Mouse (Mus musculus) retina, postnatal 1 day (tissue): Measurements from ENCODE around the gene Slain2.
A peak's percentile ranks its signal among the peaks of the same experiment; 100 is the strongest.
"Not testable (repeated sequence)": the region's sequence is repeated elsewhere in the genome, so short reads cannot be mapped to it uniquely, and the experiment has no call there.

Source experiments
- DNase-seq: peaks from one replicate; pipeline ENCODE4 v3.0.0-alpha.2; 2012

Slain2 gene

GRCm38 (mm10) chr5:72901866-72902265 is 12.2 kb upstream of the Slain2 start:
- no peak for DNase-seq

DNA sequence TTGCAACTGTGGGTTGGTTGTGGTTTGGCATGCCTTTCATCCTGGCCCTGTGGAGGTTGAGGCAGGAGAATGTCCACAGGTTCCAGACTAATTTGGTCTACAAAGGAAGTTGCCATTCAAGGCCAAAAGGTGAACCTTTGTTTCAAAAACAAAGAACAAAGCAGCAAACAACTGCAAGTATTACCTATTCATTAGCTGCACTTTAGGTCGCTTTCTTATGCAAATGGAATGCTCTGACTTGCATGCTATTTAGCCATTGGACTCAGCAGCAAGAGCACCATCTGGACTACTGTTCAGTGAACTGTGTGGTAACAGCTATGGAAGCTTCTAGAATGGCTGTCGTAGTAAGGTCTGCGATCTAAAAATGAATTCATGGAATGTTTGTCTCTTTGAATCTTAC is 11.8 kb upstream of the Slain2 start:
- DNase-seq: peak; percentile 40

- no peak for DNase-seq
Measured at GRCm38 (mm10) chr5:72902876-72903516, 11.1 kb upstream of the Slain2 start.

- no peak for DNase-seq
Measured at GRCm38 (mm10) chr5:72904903-72905790, 9.0 kb upstream of the Slain2 start.

DNA sequence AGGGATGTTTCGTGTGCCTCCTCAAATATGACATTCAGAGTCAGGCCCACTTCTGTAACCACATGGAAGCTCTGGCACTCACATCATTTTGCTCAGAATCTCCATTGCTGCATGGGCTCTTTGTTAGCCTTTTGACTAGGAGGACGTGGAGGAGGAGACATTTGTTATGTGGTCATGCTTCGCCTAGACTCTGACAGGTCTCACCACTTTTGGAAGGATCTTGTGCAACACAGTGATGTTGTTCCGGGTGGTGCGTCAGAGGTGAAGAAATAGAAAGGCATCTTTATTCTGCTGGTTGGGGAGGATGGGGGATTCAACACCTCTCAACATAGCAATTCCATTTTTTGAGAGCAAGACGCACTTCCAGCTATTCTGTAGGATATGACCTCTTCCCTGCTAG is 6.7 kb upstream of the Slain2 start:
- DNase-seq: no peak

- no peak for DNase-seq
Measured at GRCm38 (mm10) chr5:72908324-72908936, 5.7 kb upstream of the Slain2 start.

GRCm38 (mm10) chr5:72909363-72909762 is 4.7 kb upstream of the Slain2 start:
- DNase-seq: no peak

GRCm38 (mm10) chr5:72910373-72910772 is 3.7 kb upstream of the Slain2 start:
- DNase-seq: no peak

- no peak for DNase-seq
Measured at GRCm38 (mm10) chr5:72911284-72911683, 2.8 kb upstream of the Slain2 start.

GRCm38 (mm10) chr5:72914633-72915561 is 793 bp downstream of the Slain2 start:
- peak; percentile 46 for DNase-seq

DNA sequence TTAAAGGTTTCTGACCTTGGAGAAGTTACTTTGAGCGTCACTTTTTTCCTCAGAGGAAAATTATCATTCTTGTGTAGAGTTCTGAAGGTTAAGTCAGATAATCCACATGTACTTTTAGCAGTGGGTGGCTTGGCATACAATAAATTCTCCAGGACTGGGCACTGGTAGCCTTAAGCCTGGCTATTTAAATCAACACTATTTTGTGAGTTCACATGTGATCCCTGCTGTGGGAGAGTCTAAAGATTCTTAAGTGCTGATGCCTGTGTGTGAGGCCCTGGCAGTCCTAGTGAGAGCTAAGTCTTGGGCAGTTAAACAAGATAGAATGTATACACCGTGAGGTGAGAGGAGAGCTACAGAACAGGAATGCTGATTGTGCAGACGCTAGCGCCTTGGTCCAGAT is 1.9 kb downstream of the Slain2 start:
- DNase-seq: no peak

GRCm38 (mm10) chr5:72916851-72917250 is 2.7 kb downstream of the Slain2 start:
- DNase-seq: no peak

- DNase-seq: no peak
Measured at GRCm38 (mm10) chr5:72920416-72920815, 6.3 kb downstream of the Slain2 start.

GRCm38 (mm10) chr5:72921171-72921570 is 7.1 kb downstream of the Slain2 start:
- DNase-seq: no peak

DNA sequence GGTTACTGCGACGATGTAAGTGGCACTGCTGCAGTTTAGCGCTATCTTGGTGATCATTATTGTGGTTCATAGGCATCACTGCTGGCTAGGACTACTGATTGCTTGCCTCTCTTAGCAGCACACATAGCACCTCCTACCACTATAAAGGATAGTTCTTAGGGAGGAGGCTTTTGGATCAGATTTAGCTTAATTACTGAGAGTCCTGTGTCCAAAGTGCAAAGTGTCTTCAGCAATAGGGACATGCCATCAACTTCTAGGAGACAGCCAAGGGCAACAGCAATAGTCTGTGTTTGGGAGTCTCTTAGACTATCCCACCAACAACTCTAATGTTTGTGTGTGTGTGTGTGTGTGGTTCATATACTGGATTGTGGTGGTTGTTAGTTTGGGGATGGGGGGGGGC is 8.7 kb downstream of the Slain2 start:
- no peak for DNase-seq

GRCm38 (mm10) chr5:72927074-72927473 is 13.0 kb downstream of the Slain2 start:
- DNase-seq: no peak

DNA sequence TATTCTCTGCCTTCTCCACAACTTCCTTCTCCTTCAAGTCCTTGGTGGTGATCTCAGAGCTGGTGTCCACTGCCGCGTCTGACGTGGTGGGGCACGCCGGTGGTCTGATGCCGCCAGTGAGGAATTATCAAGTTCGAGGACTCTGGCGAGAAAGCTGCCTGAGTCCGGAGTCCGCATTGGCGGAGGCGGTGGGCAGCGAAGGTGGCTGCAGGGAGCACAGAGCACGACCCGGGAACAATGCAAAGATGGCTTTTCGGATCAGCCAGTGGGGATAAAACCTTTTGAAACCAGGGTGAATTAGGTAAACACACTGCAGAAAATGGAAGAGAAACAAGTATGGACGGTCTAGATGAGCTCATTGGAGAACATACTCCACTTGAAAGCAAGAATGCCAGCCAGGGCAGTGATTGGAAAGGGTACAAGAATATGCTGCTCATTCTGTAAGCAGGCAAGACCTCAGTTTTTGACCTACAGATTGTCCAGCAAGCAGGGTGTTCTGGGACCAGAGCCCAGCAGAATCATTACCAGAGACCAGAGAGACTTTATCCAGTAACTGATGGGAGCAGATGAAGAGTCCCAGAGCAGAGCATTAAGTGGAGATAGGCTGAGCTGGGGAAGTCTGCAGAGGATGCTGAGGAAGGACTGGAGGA is 19.0 kb downstream of the Slain2 start:
- no peak for DNase-seq

- not testable (repeated sequence) for DNase-seq
Measured at GRCm38 (mm10) chr5:72938421-72938820, 24.3 kb downstream of the Slain2 start.

GRCm38 (mm10) chr5:72939311-72939710 is 25.2 kb downstream of the Slain2 start:
- DNase-seq: no peak

DNA sequence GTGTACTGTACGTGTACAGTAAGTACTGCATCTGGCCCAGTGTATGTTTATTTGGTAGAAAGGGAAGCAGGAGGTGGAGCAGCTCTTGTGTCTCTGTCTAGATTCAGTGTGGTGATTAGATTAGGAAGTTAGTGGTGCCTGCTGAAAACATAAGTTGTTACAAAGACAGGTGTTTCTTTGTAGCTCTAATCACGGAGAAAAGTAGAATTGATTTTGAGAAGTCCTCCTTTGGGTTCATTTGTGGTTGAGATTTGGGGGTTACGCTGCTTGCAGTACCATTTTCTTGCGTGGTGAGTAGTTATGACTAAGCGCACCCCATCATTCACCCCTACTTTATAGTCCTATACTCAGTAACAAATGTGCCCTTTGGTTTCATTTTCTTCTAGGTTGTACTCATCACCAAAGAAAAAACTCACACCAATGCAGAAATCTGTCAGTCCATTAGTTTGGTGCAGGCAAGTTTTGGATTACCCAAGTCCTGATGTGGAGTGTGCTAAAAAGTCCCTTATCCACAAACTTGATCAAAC is 26.9 kb downstream of the Slain2 start:
- no peak for DNase-seq

DNA sequence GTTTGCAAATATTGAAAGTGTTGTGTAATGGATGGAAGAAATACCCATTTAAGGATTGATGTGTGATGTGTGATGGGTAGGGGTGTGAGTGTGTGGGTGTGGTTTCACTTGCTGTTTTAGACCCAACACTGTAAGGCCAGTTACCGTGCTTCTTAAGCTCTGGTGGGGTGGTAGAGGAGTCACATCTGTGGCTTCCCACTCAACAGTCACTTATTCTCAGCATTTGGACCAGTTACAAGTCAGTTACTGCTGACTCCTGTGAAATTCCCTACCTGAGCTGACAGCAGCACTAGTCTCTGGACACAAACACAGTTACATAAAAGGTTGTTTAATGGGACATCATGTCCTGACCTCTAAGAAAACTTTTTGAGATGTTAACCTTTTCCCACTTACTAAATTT is 34.0 kb downstream of the Slain2 start:
- DNase-seq: no peak

DNA sequence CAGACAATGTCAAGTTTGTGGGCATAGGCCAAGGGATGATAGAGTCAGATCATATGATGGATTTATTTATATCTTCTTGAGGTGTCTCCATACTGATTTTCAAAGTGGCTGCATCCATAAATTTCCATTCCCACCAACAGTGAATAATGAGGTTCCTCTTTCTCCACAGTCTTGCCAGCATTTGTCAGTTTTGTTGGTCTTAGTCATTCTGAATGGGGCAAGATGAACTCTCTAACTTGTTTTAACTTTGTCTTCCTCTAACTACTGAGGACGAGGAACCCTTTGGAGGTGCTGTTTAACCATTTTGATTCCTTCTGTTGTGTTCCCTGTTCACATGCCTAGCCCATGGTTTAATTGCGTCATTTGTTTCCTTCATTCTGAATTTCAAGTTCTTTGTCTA is 36.1 kb downstream of the Slain2 start:
- no peak for DNase-seq
